ENCODE assay signal across 8 mouse cellular contexts in the genomic region with DNA sequence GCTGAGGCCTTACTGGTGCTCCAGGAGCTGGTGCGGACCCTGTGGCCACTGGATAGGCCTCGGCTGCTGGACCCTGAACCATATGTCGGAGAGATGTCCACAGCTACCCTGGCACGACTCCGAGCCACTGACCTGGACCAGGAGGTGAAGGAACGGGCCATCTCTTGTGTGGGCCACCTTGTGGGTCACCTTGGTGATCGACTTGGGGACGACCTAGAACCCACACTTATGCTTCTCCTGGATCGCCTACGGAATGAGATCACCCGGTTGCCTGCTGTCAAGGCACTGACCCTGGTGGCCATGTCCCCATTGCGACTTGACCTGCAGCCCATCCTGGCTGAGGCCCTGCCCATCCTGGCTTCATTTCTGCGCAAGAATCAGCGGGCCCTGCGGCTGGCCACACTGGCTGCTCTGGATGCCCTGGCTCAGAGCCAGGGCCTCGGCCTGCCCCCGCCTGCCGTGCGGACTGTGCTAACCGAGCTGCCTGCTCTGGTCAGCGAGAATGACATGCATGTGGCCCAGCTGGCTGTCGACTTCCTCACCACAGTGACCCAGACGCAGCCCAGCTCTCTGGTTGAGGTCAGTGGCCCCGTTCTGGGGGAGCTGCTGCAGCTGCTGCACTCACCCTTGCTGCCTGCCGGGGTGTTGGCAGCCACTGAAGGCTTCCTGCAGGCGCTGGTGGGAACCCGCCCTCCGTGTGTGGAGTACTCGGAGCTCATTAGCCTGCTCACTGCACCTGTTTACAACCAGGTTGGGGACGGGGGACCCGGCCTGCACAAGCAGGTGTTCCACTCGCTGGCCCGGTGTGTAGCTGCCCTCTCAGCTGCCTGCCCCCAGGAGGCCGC. TPM values are rescaled to one million over a fixed set of nuclear protein-coding genes. Genes with fewer than 3 reads are reported as not detected.
DNase-seq lines count a peak whose midpoint lies in the region; ATAC-seq lines count a peak whose summit lies in the region.
"Had no signal": no experiment of that assay in that cellular context is flagged by ENCODE, and none has a peak within 500 bp of the region (broad histone marks: within the 10 kb centered on the region; RNA-seq: fewer than 3 reads in every experiment).

No protein-coding gene starts in this region.

- DNase-seq in spleen, adult 18-20 months = peak; percentile 31
- no peak for DNase-seq in spleen, adult 12 weeks (ENCODE audit: low spot score)
- peak; percentile 74 for DNase-seq in cerebellum, adult 8-10 months
- DNase-seq in right cerebral cortex, postnatal 14 days = no peak
- DNase-seq in right cerebral cortex, postnatal 4 days = no peak

- H3K9me3 ChIP-seq in heart, embryonic 12.5 days (replicated peaks) = no peaks in the 10 kb centered on the region
- no peaks in the 10 kb centered on the region for H3K9me3 ChIP-seq in limb, embryonic 13.5 days

- H3K4me3 ChIP-seq in heart, embryonic 12.5 days = no peak overlapping the region
- no peak overlapping the region for H3K4me3 ChIP-seq in limb, embryonic 13.5 days

- peak; percentile 19; the same call in 1 of the 2 replicates for ATAC-seq in heart, embryonic 12.5 days (ENCODE audit: insufficient number of reproducible peaks, low FRiP score)
- peak; percentile 52; the same call in 1 of the 2 replicates for ATAC-seq in limb, embryonic 13.5 days (ENCODE audit: low FRiP score, low read depth)

- no peak overlapping the region for H3K27ac ChIP-seq in heart, embryonic 12.5 days (ENCODE audit: poor library complexity, severe bottlenecking)
- H3K27ac ChIP-seq in limb, embryonic 13.5 days = no peak overlapping the region
- H3K27ac ChIP-seq: macrophage had no signal

- peaks cover 96% of the 10 kb centered on the region for H3K36me3 ChIP-seq in heart, embryonic 12.5 days
- peaks cover 99% of the 10 kb centered on the region for H3K36me3 ChIP-seq in limb, embryonic 13.5 days

- peak overlapping the region; percentile 44; the same call in 1 of the 2 replicates for H3K9ac ChIP-seq in heart, embryonic 12.5 days
- peak overlapping the region; percentile 4; the same call in 1 of the 2 replicates for H3K9ac ChIP-seq in limb, embryonic 13.5 days

- H3K4me2 ChIP-seq in heart, embryonic 12.5 days = no peak overlapping the region
- H3K4me2 ChIP-seq in limb, embryonic 13.5 days (replicated peaks) = no peak overlapping the region

- H3K27me3 ChIP-seq in heart, embryonic 12.5 days (replicated peaks) = no peaks in the 10 kb centered on the region
- H3K27me3 ChIP-seq in limb, embryonic 13.5 days = no peaks in the 10 kb centered on the region

- 76% methylated on average over 34 of the region's 34 CpGs for WGBS in heart, embryonic 12.5 days
- 79% methylated on average over 34 of the region's 34 CpGs for WGBS in limb, embryonic 13.5 days

- peaks cover 16% of the 10 kb centered on the region for H3K4me1 ChIP-seq in heart, embryonic 12.5 days (replicated peaks)
- H3K4me1 ChIP-seq in limb, embryonic 13.5 days = peaks cover 9% of the 10 kb centered on the region; the same call in 1 of the 2 replicates

RNA-seq across cellular contexts. Expression of gene Rpl32, which starts 16.5 kb away (rescaled TPM):
- 1,366 and 1,429 TPM in 2 replicates for polyA plus RNA-seq in heart, embryonic 12.5 days (2016; fragmentation: Nextera tagmentation; extraction: Ambion mirVana)
- polyA plus RNA-seq in limb, embryonic 13.5 days (2015; fragmentation: Nextera tagmentation; extraction: Ambion mirVana) = 2,055 and 2,057 TPM in 2 replicates

RNA-seq across cellular contexts. Expression of gene Cand2, which starts 17.7 kb away (rescaled TPM):
- 71.6 and 73.7 TPM in 2 replicates for polyA plus RNA-seq in heart, embryonic 12.5 days (2016; fragmentation: Nextera tagmentation; extraction: Ambion mirVana)
- polyA plus RNA-seq in limb, embryonic 13.5 days (2015; fragmentation: Nextera tagmentation; extraction: Ambion mirVana) = 48.1 and 56.8 TPM in 2 replicates

RNA-seq across cellular contexts. Expression of gene Tmem40, which starts 29.9 kb away (rescaled TPM):
- polyA plus RNA-seq in heart, embryonic 12.5 days (2016; fragmentation: Nextera tagmentation; extraction: Ambion mirVana) = 2.6 and 3.2 TPM in 2 replicates
- polyA plus RNA-seq in limb, embryonic 13.5 days (2015; fragmentation: Nextera tagmentation; extraction: Ambion mirVana) = 2.6 and 3.4 TPM in 2 replicates

RNA-seq across cellular contexts. Expression of gene Efcab12, which starts 46.1 kb away (rescaled TPM):
- 0.54 and 0.83 TPM in 2 replicates for polyA plus RNA-seq in heart, embryonic 12.5 days (2016; fragmentation: Nextera tagmentation; extraction: Ambion mirVana)
- 0.41 and 0.54 TPM in 2 replicates for polyA plus RNA-seq in limb, embryonic 13.5 days (2015; fragmentation: Nextera tagmentation; extraction: Ambion mirVana)

Comparison
In these comparisons a context has a peak if more than half of its experiments do, and no peak if none do; other contexts are left out.
1. DNase-seq: peak in spleen, adult 18-20 months (2 of 2) and cerebellum, adult 8-10 months (single experiment); none in spleen, adult 12 weeks (single experiment), right cerebral cortex, postnatal 14 days (single experiment) and right cerebral cortex, postnatal 4 days (single experiment).